Comparison of ENCODE assay signal across 17 mouse cellular contexts in the genomic region with DNA sequence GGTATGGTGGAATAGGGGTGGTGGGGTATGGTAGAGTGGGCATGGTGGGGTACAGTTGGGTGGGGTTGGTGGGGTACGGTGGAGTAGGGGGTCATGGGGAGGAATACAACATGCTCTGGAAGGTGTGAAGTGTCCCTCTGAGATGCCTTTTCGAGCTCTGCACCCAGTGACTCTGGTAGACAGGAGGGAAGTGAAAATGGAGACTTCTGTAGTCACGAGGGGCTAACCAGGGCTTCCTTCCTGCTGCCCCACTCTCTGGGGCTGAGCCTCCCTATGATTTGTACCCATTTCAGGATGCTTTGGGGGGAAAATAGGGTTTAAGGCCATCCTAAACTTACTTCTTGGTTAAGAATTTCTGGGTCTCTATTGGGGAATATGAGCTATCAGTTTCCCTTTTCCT.
"Had no signal": no experiment of that assay in that cellular context is flagged by ENCODE, and none has a peak within 500 bp of the region (broad histone marks: within the 10 kb centered on the region; RNA-seq: fewer than 3 reads in every experiment).

No protein-coding gene starts in this region.

- H3K4me1 ChIP-seq: lung, embryonic 15.5 days; midbrain, embryonic 13.5 days; neural tube, embryonic 12.5 days; stomach, embryonic 15.5 days had no signal

- H3K27me3 ChIP-seq: lung, embryonic 15.5 days; midbrain, embryonic 13.5 days; midbrain, embryonic 15.5 days; neural tube, embryonic 12.5 days; stomach, embryonic 15.5 days had no signal

- H3K4me2 ChIP-seq: lung, embryonic 15.5 days; midbrain, embryonic 11.5 days; midbrain, embryonic 13.5 days; midbrain, embryonic 15.5 days; neural tube, embryonic 12.5 days; stomach, embryonic 15.5 days had no signal

- H3K27ac ChIP-seq: lung, embryonic 15.5 days; midbrain, embryonic 13.5 days; midbrain, embryonic 15.5 days; neural tube, embryonic 12.5 days; stomach, embryonic 15.5 days; stomach, postnatal 0 days had no signal

- ATAC-seq: liver, postnatal 0 days; lung, postnatal 0 days; midbrain, embryonic 15.5 days had no signal

- H3K36me3 ChIP-seq: lung, embryonic 15.5 days; midbrain, embryonic 13.5 days; midbrain, embryonic 15.5 days; neural tube, embryonic 12.5 days; stomach, embryonic 15.5 days had no signal

- H3K4me3 ChIP-seq: lung, embryonic 15.5 days; megakaryocyte, embryonic 14.5 days; midbrain, embryonic 13.5 days; midbrain, embryonic 15.5 days; neural tube, embryonic 12.5 days; stomach, embryonic 15.5 days had no signal

- H3K9ac ChIP-seq: liver, postnatal 0 days; lung, embryonic 15.5 days; midbrain, embryonic 13.5 days; midbrain, embryonic 15.5 days; neural tube, embryonic 12.5 days; stomach, embryonic 15.5 days had no signal

- DNase-seq: liver, postnatal 0 days; lung, adult 2 months; lung, postnatal 14 days; lung, postnatal 4 days; right cerebral cortex, postnatal 14 days; thymus, adult 2 months; thymus, postnatal 25 days; thymus, postnatal 4 days had no signal

- H3K9me3 ChIP-seq: lung, embryonic 15.5 days; midbrain, embryonic 13.5 days; midbrain, embryonic 15.5 days; neural tube, embryonic 12.5 days; stomach, embryonic 15.5 days had no signal
